Mouse (Mus musculus) T-cell, adult 66 days (primary cell): ENCODE measurements around the gene Olfr1180. TPM values are rescaled to one million over a fixed set of nuclear protein-coding genes. Genes with fewer than 3 reads are reported as not detected.

ENCODE experiments used
- total RNA-seq, 2 experiments: library from RNA; stranded (reverse); gene quantifications; 3 replicates in 1 of 2; 4 replicates in 1 of 2; pipeline ENCODE4 v1.2.4; 2023

The Olfr1180 gene
- total RNA-seq = not detected

DNA sequence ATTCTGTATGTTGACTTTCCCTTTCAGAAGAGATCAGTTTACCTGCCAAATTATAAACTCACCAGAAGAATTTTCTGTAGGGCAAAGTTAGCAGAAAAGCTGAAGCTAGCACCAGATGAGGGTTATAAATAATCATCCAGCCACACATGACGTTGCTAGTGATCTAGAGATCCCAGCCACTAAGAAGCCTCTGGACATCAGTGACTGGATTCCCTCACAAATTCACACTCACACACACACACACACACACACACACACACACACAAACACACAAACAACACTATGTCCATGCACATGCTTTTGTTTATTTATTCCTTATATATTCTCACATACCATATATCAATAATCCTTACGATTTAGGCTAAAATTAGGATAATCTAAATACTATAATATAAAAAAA, at the start of gene Olfr1180:
Gene Olfr1180, minus strand, starts transcription at position 101 of the 400 bp plus-strand sequence.

DNA sequence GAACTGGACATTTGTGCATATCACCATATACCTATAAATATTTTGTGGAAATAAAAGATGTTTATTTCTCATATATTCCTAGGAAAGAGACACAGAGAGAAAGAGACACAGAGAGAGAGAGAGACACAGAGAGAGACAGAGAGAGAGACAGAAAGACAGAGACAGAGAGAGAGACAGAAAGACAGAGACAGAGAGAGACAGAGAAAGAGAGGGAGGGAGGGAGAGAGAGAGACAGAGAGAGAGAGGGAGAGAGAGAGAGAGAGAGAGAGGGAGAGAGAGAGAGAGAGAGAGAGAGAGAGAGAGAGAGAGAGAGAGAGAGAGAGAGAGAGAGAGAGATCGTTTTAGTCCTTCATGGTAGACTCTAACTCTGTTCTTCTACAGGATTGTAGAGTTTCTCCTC, 35.6 kb upstream of the Olfr1180 start, which contains the start of gene Olfr1183:
Gene Olfr1183, plus strand, starts transcription at position 301 of the 400 bp plus-strand sequence.

DNA sequence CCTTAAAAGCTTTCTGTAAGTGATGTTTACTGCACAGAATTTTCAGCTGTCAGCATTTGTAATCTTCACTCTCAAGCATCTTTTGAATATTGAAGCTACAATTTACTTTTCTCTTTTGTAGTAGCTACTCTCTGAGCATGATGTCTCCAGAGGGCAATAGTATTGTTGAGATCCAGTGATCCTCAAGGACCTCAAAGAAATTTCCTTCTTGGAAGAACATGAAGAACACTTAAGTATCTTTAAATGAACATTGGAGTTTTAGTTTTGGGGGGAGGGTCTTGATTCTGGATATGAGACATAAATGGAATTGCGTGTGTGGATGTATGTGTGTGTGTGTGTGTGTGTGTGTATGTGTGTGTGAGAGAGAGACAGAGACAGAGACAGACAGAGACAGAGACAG, 30.1 kb upstream of the Olfr1180 start, which contains the start of gene Gm13757:
Gene Gm13757, minus strand, starts transcription at position 101 of the 400 bp plus-strand sequence.

DNA sequence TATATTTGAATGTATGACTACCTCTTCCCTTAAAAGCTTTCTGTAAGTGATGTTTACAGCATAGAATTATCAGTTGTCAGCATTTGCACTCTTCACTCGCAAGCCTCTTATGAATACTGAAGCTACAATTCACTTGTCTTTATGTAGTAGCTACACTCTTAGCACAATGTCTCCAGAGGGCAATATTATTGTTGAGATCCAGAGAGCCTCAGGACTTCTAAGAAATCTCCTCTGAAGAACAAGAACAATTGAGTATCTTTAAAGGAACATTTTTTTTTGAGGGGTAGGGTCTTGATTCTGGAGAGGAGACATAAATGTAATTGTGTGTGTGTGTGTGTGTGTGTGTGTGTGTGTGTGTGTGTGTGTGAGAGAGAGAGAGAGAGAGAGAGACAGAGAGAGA, 7.1 kb upstream of the Olfr1180 start, which contains the start of gene Olfr1181:
Gene Olfr1181, minus strand, starts transcription at position 101 of the 400 bp plus-strand sequence.

DNA sequence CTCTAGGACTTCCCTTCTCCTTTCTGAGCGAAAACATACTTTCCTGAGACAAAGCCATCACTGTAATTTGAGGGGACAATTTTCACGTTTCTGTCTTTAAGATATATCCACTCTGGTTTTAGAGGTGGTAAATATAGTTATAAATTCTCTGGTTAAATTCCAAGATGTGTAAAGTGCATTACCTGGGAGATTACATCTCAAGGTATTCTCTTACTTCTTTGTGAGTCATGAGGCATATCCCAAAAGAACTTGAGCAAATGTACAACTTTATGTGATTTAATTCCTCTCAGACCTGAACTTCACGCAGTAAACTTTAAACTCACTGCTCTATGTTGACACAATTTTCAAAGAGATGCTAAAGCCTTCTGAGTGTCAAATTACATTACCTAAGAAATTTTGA, 12.6 kb downstream of the Olfr1180 start, which contains the start of gene Olfr1179:
Gene Olfr1179, minus strand, starts transcription at position 101 of the 400 bp plus-strand sequence.

DNA sequence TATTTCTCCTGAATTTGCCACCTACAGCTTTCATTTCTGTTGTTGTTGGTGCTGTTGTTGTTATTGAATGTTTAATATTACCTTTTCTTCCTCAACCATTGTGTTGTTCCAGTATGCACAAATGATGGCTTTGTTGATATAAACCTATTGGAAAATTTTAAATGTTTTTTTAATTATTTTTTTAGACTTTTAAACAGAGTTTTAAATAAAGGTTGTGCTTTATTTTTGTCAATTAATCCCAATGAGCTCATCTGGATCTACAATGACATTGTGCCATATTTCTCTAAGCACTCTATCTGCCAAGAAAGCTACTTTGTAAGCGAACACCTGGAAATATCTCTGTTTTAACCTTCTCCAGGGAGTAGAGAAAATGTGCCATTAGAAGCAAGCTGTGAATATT, 32.2 kb downstream of the Olfr1180 start, which contains the start of gene Olfr1178:
Gene Olfr1178, plus strand, starts transcription at position 301 of the 400 bp plus-strand sequence.

Other genes starting within 250 kb of the Olfr1180 start
- gene Olfr1168, start 237.3 kb downstream of the Olfr1180 start, total RNA-seq = not detected
- gene Olfr1170, start 190.8 kb downstream of the Olfr1180 start, total RNA-seq = not detected
- not detected for gene Olfr1173, start 139.3 kb downstream of the Olfr1180 start, total RNA-seq
- not detected for gene Olfr1174-ps, start 104.0 kb downstream of the Olfr1180 start, total RNA-seq
- not detected for gene Olfr1175-ps, start 91.9 kb downstream of the Olfr1180 start, total RNA-seq
- gene Olfr1176, start 82.4 kb downstream of the Olfr1180 start, total RNA-seq = not detected
- not detected for gene Olfr1177-ps, start 72.7 kb downstream of the Olfr1180 start, total RNA-seq
- gene Olfr1178, start 32.1 kb downstream of the Olfr1180 start, total RNA-seq = not detected
- not detected for gene Olfr1179, start 12.7 kb downstream of the Olfr1180 start, total RNA-seq
- not detected for gene Olfr1181, start 7.0 kb upstream of the Olfr1180 start, total RNA-seq
- not detected for gene Gm13757, start 30.0 kb upstream of the Olfr1180 start, total RNA-seq
- gene Olfr1183, start 35.7 kb upstream of the Olfr1180 start, total RNA-seq = not detected
- gene Olfr1184, start 64.4 kb upstream of the Olfr1180 start, total RNA-seq = not detected
- not detected for gene Olfr1185-ps1, start 74.2 kb upstream of the Olfr1180 start, total RNA-seq
- not detected for gene Olfr1186, start 99.4 kb upstream of the Olfr1180 start, total RNA-seq
- gene Olfr1188, start 137.8 kb upstream of the Olfr1180 start, total RNA-seq = not detected
- not detected for gene Olfr1189, start 167.3 kb upstream of the Olfr1180 start, total RNA-seq
- gene Olfr1191-ps1, start 221.4 kb upstream of the Olfr1180 start, total RNA-seq = under 1 TPM in 1 of 2 experiments, not detected in 1; 0.17 TPM
- not detected for gene Olfr1192-ps1, start 229.4 kb upstream of the Olfr1180 start, total RNA-seq